Mouse (Mus musculus): ENCODE results near the gene Ints11.

DNA sequence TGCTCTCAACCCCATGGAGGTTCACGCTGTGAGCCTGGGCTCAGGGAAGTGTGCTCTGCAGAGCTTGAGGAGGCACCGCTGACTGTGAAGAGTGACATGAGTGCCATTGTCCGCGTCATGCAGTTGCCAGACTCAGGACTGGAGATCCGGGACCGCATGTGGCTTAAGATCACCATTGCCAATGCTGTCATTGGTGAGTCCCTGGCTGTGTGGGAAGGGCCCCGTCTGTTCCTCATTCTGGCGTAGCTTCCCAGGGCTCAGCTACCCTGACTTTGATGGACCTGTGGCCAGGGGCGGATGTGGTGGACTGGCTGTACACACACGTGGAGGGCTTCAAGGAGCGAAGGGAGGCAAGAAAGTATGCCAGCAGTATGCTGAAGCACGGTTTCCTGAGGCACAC is 13.3 kb upstream of the Ints11 start:
- no peak for TF ChIP-seq GATA1 (IDR thresholded peaks at IDR 0.05; ENCODE audit: borderline replicate concordance, low read length)
- no peak for TF ChIP-seq FLI1 (IDR thresholded peaks at IDR 0.05; ENCODE audit: low read length)
